Mouse (Mus musculus) kidney, postnatal 10 days (tissue): ENCODE measurements around the gene Olfr16.

Experiments used
- DNase-seq: peaks from one replicate; pipeline ENCODE4 v3.0.0; 2021; ENCODE audit warnings: mixed read lengths

The Olfr16 gene

DNA sequence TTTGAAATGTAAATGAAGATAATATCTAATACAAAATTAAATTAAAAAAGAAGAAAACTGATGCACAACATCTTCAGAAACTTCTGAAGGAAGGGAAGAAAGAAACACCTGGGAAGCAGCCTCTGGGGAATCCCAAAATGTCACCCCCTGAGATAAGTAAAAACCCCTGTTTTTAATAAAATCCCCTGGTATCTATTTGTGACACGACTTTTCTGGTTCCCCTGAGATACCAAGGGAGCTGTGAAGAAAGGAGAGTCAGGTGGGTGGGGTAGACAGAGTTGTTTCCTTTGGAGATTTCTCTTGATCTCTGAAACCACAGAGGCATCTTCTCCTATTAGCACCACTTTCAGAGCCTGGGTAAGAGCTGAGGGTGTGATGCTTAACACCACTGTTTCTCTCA lies at the start of gene Olfr16:
Gene Olfr16 (plus strand): TSS at position 250 of the 400 bp plus-strand sequence.
- no peak for DNase-seq

DNA sequence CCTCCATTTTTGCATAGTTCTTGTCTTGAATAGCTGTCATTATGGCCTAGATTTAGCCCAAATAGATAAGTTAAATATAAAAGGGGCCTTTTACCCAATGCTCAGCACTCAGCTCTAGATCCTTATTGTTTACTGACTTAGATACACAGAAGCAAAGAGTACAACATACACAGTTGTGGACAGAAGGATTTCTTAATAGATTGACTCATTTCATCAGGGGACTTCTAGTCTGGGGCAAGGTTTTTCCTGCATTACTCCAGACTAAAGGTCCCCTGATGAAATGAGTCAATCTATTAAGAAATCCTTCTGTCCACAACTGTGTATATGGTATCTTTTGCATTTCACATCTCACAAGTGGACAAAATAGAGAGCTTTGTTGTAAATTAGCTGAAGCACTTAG lies 46.9 kb upstream of the Olfr16 start:
- DNase-seq: no peak

DNA sequence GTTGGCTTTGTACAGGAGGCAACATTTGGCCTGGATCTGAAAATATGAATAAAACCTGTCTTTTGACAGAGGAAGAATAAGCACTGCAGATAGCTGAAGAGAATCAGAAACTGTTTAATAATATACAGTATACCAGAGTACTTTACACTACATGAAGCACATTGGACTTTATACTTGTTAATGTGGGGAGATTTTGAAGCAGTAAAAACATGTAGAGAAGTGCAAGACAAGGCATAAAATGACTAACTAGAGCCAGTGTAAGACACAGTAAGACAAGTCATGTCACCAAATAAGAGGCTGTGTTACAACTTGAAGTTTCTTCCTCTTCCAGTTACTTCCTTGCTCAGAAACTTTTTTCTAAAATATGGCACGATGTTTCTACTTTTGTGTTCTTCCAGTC lies 33.1 kb upstream of the Olfr16 start:
- DNase-seq: no peak

DNA sequence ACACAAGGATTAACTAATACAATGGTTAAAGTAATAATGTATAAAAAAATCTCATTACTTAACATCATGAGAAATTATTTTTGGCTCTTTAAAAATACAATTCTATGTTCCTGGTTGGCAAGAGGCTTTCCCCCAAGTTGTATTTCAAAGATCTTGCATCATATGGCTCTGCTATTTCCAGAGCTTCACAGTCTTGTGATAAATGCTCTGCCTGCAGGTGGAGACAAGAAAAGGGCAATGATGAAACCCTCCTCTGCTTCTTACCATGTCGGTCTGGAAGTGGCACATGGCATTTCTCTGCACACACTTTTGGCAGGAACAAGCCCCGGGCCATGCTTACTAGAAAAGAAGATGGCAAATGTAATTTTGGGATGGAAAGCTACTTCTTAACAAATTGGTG lies 31.8 kb upstream of the Olfr16 start:
- DNase-seq: no peak

DNA sequence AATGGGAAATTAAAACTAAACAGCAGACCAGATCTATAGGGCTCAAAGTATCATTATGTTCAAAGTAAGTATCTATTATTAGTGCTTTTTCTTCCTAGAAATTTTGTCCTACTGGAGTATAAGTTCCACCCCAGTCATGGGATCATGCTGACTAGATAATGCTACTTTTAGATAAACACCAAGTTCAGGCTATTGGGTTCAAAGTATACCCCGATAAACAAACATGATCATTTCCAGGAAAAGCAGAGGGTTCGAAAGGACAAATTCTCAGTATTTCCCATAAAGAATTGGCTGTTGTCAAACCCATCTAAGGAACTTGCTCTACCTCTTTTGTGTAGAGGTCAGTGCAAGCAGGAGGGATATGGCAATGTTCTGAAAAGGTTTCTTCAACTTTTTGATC lies 18.0 kb upstream of the Olfr16 start:
- no peak for DNase-seq

DNA sequence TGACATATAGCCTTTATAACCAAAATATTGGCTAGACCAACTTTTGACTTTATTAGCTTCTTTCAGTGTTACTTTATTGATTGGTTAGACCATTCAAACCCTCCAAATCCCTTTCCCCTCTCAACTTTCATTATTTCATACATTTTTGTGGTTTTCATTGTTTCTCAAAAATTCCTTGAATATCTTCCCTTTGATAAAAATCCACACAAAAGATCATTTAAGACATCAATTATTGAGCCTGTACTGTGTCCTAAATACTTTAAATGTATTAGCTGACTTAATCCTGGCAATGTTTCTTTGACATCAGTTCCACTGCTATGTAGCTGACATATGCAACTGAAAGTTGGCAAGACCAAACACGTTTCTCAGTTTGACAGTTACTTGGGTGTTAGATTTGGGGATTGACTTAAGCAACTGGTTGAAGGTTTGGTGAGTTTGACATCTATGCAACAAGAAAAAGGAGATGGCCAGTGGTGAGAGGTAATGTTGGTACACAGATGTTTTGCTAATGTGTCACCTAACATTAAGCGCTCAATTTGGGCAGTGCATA lies 1.0 kb downstream of the Olfr16 start:
- no peak for DNase-seq

DNA sequence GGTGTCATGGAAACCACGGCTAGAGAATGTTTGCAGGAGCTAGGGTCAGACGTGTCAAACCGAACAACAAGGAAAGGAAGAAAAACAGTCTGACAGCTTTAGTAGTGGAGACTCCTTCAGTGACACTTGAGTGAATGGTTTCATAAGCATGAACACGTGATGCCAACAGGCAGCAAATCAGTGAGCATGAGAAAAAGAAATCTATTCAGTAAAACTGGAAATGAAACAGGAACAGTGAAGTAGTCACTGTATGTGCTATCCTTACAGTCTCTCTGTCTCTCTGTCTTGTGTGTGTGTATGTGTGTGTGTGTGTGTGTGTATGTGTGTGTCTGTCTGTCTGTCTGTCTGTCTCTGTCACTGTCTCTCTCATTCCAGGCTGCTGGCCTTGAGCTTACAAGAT lies 5.2 kb downstream of the Olfr16 start:
- no peak for DNase-seq

DNA sequence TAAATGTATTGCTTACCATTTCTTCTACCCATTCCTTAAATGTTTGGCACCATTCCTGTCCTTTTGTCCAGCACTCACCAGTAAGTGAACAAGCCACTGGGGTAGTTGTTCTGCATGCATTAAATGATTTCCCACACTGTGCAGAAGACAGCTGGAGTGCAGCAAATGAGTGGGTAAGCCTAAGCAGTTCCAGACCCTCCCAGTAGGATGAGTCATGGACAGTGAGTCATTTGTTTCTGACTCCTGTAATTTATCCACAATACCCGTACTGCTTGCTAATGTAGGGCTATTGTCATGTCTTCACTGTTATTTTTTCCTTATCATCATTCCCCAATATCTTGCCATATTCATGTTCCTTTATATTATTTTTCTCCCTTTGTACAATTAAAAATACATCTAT lies 10.2 kb downstream of the Olfr16 start:
- no peak for DNase-seq

DNA sequence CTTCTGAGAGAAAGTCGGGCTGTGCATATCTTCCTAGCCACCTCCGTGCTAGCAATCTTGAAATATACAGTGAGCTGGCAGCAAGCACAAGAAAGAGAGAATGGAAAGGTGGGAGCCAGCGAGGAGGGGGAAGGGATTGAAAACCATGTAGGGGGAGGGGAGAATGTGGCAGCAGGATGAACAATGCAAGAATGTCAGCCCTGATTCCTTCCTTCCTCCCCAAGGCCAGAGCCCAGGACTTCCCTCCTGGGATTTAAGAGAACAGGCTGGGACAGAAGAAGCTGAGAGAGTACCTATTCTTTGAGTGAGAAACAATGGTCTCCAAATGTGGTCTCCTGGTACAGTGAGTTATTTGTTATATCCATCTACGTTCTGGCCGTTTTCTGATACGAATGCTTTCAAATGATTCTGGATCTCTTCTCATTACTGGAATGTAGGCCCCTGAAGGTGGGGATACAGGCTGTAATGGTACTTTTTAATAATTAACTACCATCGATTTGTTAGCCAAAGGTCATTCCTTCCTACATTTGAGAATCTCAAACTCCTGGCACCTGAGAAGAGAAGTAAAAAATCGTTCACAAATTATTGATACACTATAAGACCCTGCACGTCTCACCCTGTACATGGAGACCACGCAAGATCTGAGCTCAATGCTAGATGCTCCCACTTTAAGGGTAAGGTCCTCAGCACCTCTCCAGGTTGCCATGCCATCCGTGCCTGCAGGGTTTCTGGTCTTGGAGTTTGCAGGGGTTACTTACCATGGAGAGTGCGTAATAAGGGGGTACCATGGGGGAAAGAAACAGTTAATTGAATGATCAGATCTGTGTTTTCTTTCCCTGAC lies 39.8 kb downstream of the Olfr16 start:
- no peak for DNase-seq

DNA sequence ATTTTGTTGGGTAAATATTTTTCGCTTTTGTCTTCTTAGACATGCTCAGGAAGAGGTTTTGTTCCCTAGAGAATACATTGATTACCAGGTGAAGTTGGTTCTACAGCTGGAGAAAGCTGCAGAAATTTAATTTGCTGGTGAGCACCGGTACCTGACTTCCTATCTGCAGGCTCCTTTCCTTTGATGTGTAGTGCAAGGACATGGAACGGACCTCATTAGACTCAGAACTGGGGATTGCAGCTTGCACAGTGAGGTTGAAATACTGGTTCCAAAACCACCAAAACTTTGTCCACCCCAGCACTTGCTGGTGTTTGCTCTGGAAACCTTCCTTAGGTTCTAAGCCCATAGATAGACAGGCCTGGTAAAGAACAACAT lies 40.4 kb downstream of the Olfr16 start:
- no peak for DNase-seq
